Mouse (Mus musculus) liver, postnatal 0 days (tissue): ENCODE measurements around the gene Rab11fip5. TPM values are rescaled to one million over a fixed set of nuclear protein-coding genes. Genes with fewer than 3 reads are reported as not detected.

Experiments
- ATAC-seq: fragments of 200-750 bp; cut with Nextera tagmentation; 2 replicates; pipeline ENCODE4 v1.8.0; 2017; ENCODE audit warnings: mild to moderate bottlenecking, moderate library complexity
- DNase-seq: peaks from one replicate; pipeline ENCODE4 v3.0.0-alpha.2; 2016
- H3K27ac ChIP-seq: fragments of 300-500 bp; sonication (generic); 2 replicates; pipeline ENCODE4 v1.5.1; 2014; ENCODE audit warnings: antibody characterized with exemption, moderate library complexity, mild to moderate bottlenecking, low read depth
- H3K27me3 ChIP-seq: fragments of 300-500 bp; sonication (generic); 2 replicates; pipeline ENCODE4 v1.6.1; 2014; ENCODE audit warnings: low read length, control low read depth, mixed read lengths; ENCODE audit not compliant: insufficient read depth
- H3K36me3 ChIP-seq: fragments of 300-500 bp; sonication (generic); replicated peaks from 2 replicates; pipeline ENCODE4 v1.6.1; 2014; ENCODE audit warnings: mild to moderate bottlenecking, control low read depth, low read length, moderate library complexity, mixed read lengths; ENCODE audit not compliant: insufficient read depth
- H3K4me1 ChIP-seq: fragments of 300-500 bp; sonication (generic); 2 replicates; pipeline ENCODE4 v1.6.1; 2014; ENCODE audit warnings: antibody characterized with exemption, mild to moderate bottlenecking, control low read depth; ENCODE audit not compliant: insufficient read depth
- H3K4me2 ChIP-seq: fragments of 300-500 bp; sonication (generic); 2 replicates; pipeline ENCODE4 v1.6.1; 2014; ENCODE audit warnings: low read depth, mild to moderate bottlenecking, low read length, moderate library complexity, mixed read lengths
- H3K4me3 ChIP-seq: fragments of 300-500 bp; sonication (generic); 2 replicates; pipeline ENCODE4 v1.5.1; 2014; ENCODE audit warnings: low read depth, low read length
- H3K9ac ChIP-seq: fragments of 300-500 bp; sonication (generic); replicated peaks from 2 replicates; pipeline ENCODE4 v1.6.1; 2014; ENCODE audit warnings: mild to moderate bottlenecking, moderate library complexity
- H3K9me3 ChIP-seq: fragments of 300-500 bp; sonication (generic); 2 replicates; pipeline ENCODE4 v1.6.1; 2016; ENCODE audit warnings: mild to moderate bottlenecking, control low read depth, low read length, mixed read lengths
- CTCF ChIP-seq: sonication (generic); IDR thresholded peaks from 2 replicates; pipeline ENCODE4 v1.5.1; 2016; ENCODE audit warnings: antibody characterized with exemption, low read depth
- EP300 ChIP-seq: IDR thresholded peaks from 2 replicates; pipeline ENCODE4 v1.6.1; 2016; ENCODE audit warnings: antibody characterized with exemption, low read depth, mild to moderate bottlenecking
- WGBS: fragments of 180-500 bp; shearing (Covaris S2); extraction: QIAGEN DNeasy Blood & Tissue Kit; methylation state at CpG from one replicate; pipeline ENCODE4 v1.1.7; 2014; ENCODE audit not compliant: insufficient replicate concordance; 5-methylcytosine and 5-hydroxymethylcytosine counted together
- microRNA-seq: library from miRNA; unstranded; fragments of <30 nt; microRNA quantifications from one replicate; pipeline ENCODE4, GENCODE M21; 2016
- polyA plus RNA-seq: library from polyadenylated mRNA; unstranded; fragments of >200 nt; fragmentation: Nextera tagmentation; extraction: Ambion mirVana; gene quantifications from 2 replicates; pipeline ENCODE4 v1.2.1, GENCODE M21; 2015

Rab11fip5 gene
- polyA plus RNA-seq, 1 experiment from 2014 or later: 1.1 TPM

GRCm38 (mm10) chr6:85290869-85291824 lies 83.3 kb downstream of the Rab11fip5 start:
- no peak overlapping the region for H3K4me2 ChIP-seq
- no peak for TF ChIP-seq EP300
- TF ChIP-seq CTCF: peak; percentile 57
- H3K9ac ChIP-seq: no peak overlapping the region
- H3K27ac ChIP-seq: no peak overlapping the region
- ATAC-seq (no peak), DNase-seq (no peak)
- H3K27me3 ChIP-seq: no peaks in the 10 kb centered on the region
- no peaks in the 10 kb centered on the region for H3K36me3 ChIP-seq
- 78% methylated on average over 16 of the region's 16 CpGs for WGBS
- peaks cover 20% of the 10 kb centered on the region for H3K4me1 ChIP-seq
- no peaks in the 10 kb centered on the region for H3K9me3 ChIP-seq
- H3K4me3 ChIP-seq: no peak overlapping the region

GRCm38 (mm10) chr6:85288193-85288857 lies 86.1 kb downstream of the Rab11fip5 start:
- H3K4me1 ChIP-seq: peaks cover under 1% of the 10 kb centered on the region
- DNase-seq (no peak), ATAC-seq (0 out of 2 replicates have a peak, but pooled peaks have one; percentile 10)
- H3K36me3 ChIP-seq: no peaks in the 10 kb centered on the region
- H3K9ac ChIP-seq: no peak overlapping the region
- H3K4me3 ChIP-seq: no peak overlapping the region
- no peak overlapping the region for H3K4me2 ChIP-seq
- no peaks in the 10 kb centered on the region for H3K27me3 ChIP-seq
- 47% methylated on average over 4 of the region's 4 CpGs for WGBS
- TF ChIP-seq CTCF (no peak), EP300 (no peak)
- no peak overlapping the region for H3K27ac ChIP-seq
- H3K9me3 ChIP-seq: no peaks in the 10 kb centered on the region

- ATAC-seq: no peak
- Histone ChIP-seq H3K27ac (no peak overlapping the region), H3K9me3 (no peaks in the 10 kb centered on the region), H3K4me2 (no peak overlapping the region), H3K36me3 (no peaks in the 10 kb centered on the region), H3K27me3 (no peaks in the 10 kb centered on the region), H3K4me1 (no peaks in the 10 kb centered on the region; the same call in 1 of the 2 replicates), H3K4me3 (no peak overlapping the region), H3K9ac (no peak overlapping the region)
- 81% methylated on average over 13 of the region's 13 CpGs for WGBS
- no peak for DNase-seq
- no peak for TF ChIP-seq EP300
- TF ChIP-seq CTCF: no peak
Measured at GRCm38 (mm10) chr6:85286283-85287047, 88.0 kb downstream of the Rab11fip5 start.

Small RNA genes lying within 50 kb of the gene (microRNA-seq; reads per million reads assigned to microRNA genes)
- not detected for gene Mir705

Other genes with a start within 250 kb of the Rab11fip5 start
- 61.1 and 62.6 TPM in 2 replicates for gene Spr, start 236.9 kb downstream of the Rab11fip5 start, polyA plus RNA-seq
- not detected in 2 replicates for gene Emx1, start 187.2 kb downstream of the Rab11fip5 start, polyA plus RNA-seq
- gene Sfxn5, start 41.2 kb downstream of the Rab11fip5 start, polyA plus RNA-seq: 3.1 and 3.3 TPM in 2 replicates
- not detected in 2 replicates for gene Noto, start 49.3 kb upstream of the Rab11fip5 start, polyA plus RNA-seq
- 9.6 and 11.3 TPM in 2 replicates for gene Smyd5, start 57.4 kb upstream of the Rab11fip5 start, polyA plus RNA-seq
- gene Cct7, start 76.9 kb upstream of the Rab11fip5 start, polyA plus RNA-seq: 146 and 157 TPM in 2 replicates
- 16.6 and 17.2 TPM in 2 replicates for gene Pradc1, start 77.3 kb upstream of the Rab11fip5 start, polyA plus RNA-seq
- gene Fbxo41, start 128.4 kb upstream of the Rab11fip5 start, polyA plus RNA-seq: not detected in 2 replicates
- not detected in 2 replicates for gene Egr4, start 139.0 kb upstream of the Rab11fip5 start, polyA plus RNA-seq
- gene Alms1, start 212.9 kb upstream of the Rab11fip5 start, polyA plus RNA-seq: 0.68 and 0.72 TPM in 2 replicates